Mouse (Mus musculus) CH12.LX (cell line): ENCODE results near the gene Slc22a14. TPM values are rescaled to one million over a fixed set of nuclear protein-coding genes. Genes with fewer than 3 reads are reported as not detected.

ENCODE experiments used
- DNase-seq: peaks from one replicate; pipeline ENCODE4 v3.0.0-alpha.2; 2013; ENCODE audit errors: extremely low read depth
- H3K27ac ChIP-seq: 2 replicates; pipeline ENCODE4 v1.5.1; 2012; ENCODE audit warnings: low read depth, mild to moderate bottlenecking, control low read depth, moderate library complexity; ENCODE audit not compliant: insufficient read depth
- H3K27me3 ChIP-seq: replicated peaks from 2 replicates; pipeline ENCODE3; 2012; ENCODE audit warnings: inconsistent platforms
- H3K36me3 ChIP-seq, 2 experiments: replicated peaks in 1 of 2; 2 replicates each; pipeline versions ENCODE3 to v1.6.1; 2012; ENCODE audit warnings: inconsistent platforms in 1 of 2, low read length in 1 of 2, mild to moderate bottlenecking in 1 of 2, mixed read lengths in 1 of 2, moderate library complexity in 1 of 2; ENCODE audit not compliant: control insufficient read depth in 1 of 2, insufficient read depth in 1 of 2
- H3K4me1 ChIP-seq, 2 experiments: 2 replicates each; pipeline ENCODE4 v1.6.1; 2012; ENCODE audit warnings: inconsistent platforms in 1 of 2, moderate library complexity in 1 of 2; ENCODE audit not compliant: insufficient read depth in 2 of 2, control insufficient read depth in 1 of 2
- H3K4me2 ChIP-seq: 2 replicates; pipeline ENCODE4 v1.6.1; 2012; ENCODE audit warnings: low read depth, mild to moderate bottlenecking, control low read depth; ENCODE audit not compliant: poor library complexity, insufficient read depth, severe bottlenecking
- H3K4me3 ChIP-seq, 3 experiments: fragments of 150-350 bp in 1 of 3; sonication (generic) in 1 of 3; replicated peaks in 1 of 3; 2 replicates each; pipeline versions ENCODE3 to v1.5.1; 2011 to 2012; ENCODE audit warnings: low read depth in 2 of 3, low read length in 2 of 3, mild to moderate bottlenecking in 2 of 3, moderate library complexity in 2 of 3, control low read depth in 1 of 3, improper control_type of control experiment in 1 of 3, inconsistent platforms in 1 of 3, mixed read lengths in 1 of 3; ENCODE audit not compliant: poor library complexity in 1 of 3
- H3K79me2 ChIP-seq: replicated peaks from 2 replicates; pipeline ENCODE4 v1.6.1; 2012; ENCODE audit warnings: mild to moderate bottlenecking, moderate library complexity; ENCODE audit not compliant: control insufficient read depth, poor library complexity, insufficient read depth, severe bottlenecking; ENCODE audit errors: extremely low read depth
- H3K9ac ChIP-seq: 2 replicates; pipeline ENCODE4 v1.6.1; 2012; ENCODE audit warnings: low read depth, mild to moderate bottlenecking, control low read depth, moderate library complexity; ENCODE audit not compliant: insufficient read depth
- H3K9me3 ChIP-seq: replicated peaks from 2 replicates; pipeline ENCODE3; 2012; ENCODE audit warnings: low read length, inconsistent platforms, mixed read lengths
- CTCF ChIP-seq, 2 experiments: IDR thresholded peaks in 1 of 2; conservative IDR thresholded peaks in 1 of 2; 2 replicates each; pipeline ENCODE4 v1.5.1; 2011 to 2012; ENCODE audit warnings: low read depth in 2 of 2, low read length in 2 of 2, improper control_type of control experiment in 1 of 2, inconsistent platforms in 1 of 2, mild to moderate bottlenecking in 1 of 2, moderate library complexity in 1 of 2
- EP300 ChIP-seq: IDR thresholded peaks from 2 replicates; pipeline ENCODE4 v1.6.1; 2011; ENCODE audit warnings: low read length, improper control_type of control experiment
- ETS1 ChIP-seq: conservative IDR thresholded peaks from 2 replicates; pipeline ENCODE4 v1.6.1; 2012; ENCODE audit warnings: low read depth, mild to moderate bottlenecking, inconsistent platforms, low read length, improper control_type of control experiment, moderate library complexity
- GABPA ChIP-seq: IDR thresholded peaks from 2 replicates; pipeline ENCODE4 v1.6.1; 2012; ENCODE audit warnings: low read depth, low read length, improper control_type of control experiment, inconsistent platforms; ENCODE audit not compliant: insufficient replicate concordance
- HCFC1 ChIP-seq: IDR thresholded peaks from 2 replicates; pipeline ENCODE4 v1.6.1; 2012; ENCODE audit warnings: low read depth, mild to moderate bottlenecking, inconsistent platforms, low read length, improper control_type of control experiment
- IRF4 ChIP-seq: IDR thresholded peaks from 2 replicates; pipeline ENCODE4 v1.6.1; 2014; ENCODE audit warnings: low read depth, mild to moderate bottlenecking, inconsistent platforms, low read length, improper control_type of control experiment
- JUN ChIP-seq: IDR thresholded peaks from 2 replicates; pipeline ENCODE4 v1.6.1; 2011; ENCODE audit warnings: low read depth, mild to moderate bottlenecking, low read length, improper control_type of control experiment, moderate library complexity; ENCODE audit not compliant: insufficient read depth
- JUND ChIP-seq: conservative IDR thresholded peaks from 2 replicates; pipeline ENCODE4 v1.6.1; 2011; ENCODE audit warnings: low read depth, low read length, improper control_type of control experiment
- MAFK ChIP-seq: IDR thresholded peaks from 2 replicates; pipeline ENCODE4 v1.6.1; 2011; ENCODE audit warnings: low read length, improper control_type of control experiment; ENCODE audit not compliant: insufficient replicate concordance
- MAX ChIP-seq: IDR thresholded peaks from 2 replicates; pipeline ENCODE4 v1.6.1; 2011; ENCODE audit warnings: low read length, improper control_type of control experiment
- MAZ ChIP-seq: IDR thresholded peaks from 2 replicates; pipeline ENCODE4 v1.6.1; 2012; ENCODE audit warnings: low read depth, mild to moderate bottlenecking, inconsistent platforms, low read length, improper control_type of control experiment, moderate library complexity
- MYC ChIP-seq: IDR thresholded peaks from 2 replicates; pipeline ENCODE4 v1.6.1; 2011; ENCODE audit warnings: low read depth, mild to moderate bottlenecking, improper control_type of control experiment, low read length
- NELFE ChIP-seq: IDR thresholded peaks from 2 replicates; pipeline ENCODE4 v1.6.1; 2011; ENCODE audit warnings: low read depth, low read length, improper control_type of control experiment
- SIN3A ChIP-seq: IDR thresholded peaks from 2 replicates; pipeline ENCODE4 v1.6.1; 2012; ENCODE audit warnings: low read length, improper control_type of control experiment, inconsistent platforms
- TBP ChIP-seq: conservative IDR thresholded peaks from 2 replicates; pipeline ENCODE4 v1.6.1; 2011; ENCODE audit warnings: low read depth, low read length, improper control_type of control experiment
- TCF12 ChIP-seq: IDR thresholded peaks from 2 replicates; pipeline ENCODE4 v1.6.1; 2014; ENCODE audit warnings: low read depth, mild to moderate bottlenecking, inconsistent platforms, low read length, improper control_type of control experiment
- UBTF ChIP-seq: IDR thresholded peaks from 2 replicates; pipeline ENCODE4 v1.6.1; 2012; ENCODE audit warnings: low read depth, mild to moderate bottlenecking, inconsistent platforms, low read length, improper control_type of control experiment, moderate library complexity
- USF2 ChIP-seq: conservative IDR thresholded peaks from 2 replicates; pipeline ENCODE4 v1.6.1; 2011; ENCODE audit warnings: low read depth, low read length, improper control_type of control experiment
- dilution Hi-C: fragments of 300-500 bp; cut with MboI; formaldehyde crosslinking; loops from 2 replicates; pipeline ENCODE4 v1.14.3; 2020; ENCODE audit warnings: low sequenced_read_pairs; ENCODE audit not compliant: extremely low pct_unique_long_range_greater_than_20kb, extremely low pct_ligation_motif_present
- in situ Hi-C: fragments of 300-500 bp; cut with MboI; formaldehyde crosslinking; loops from 3 replicates; pipeline ENCODE4 v1.14.3; 2019; ENCODE audit warnings: low sequenced_read_pairs, low pct_ligation_motif_present, low pct_unique_long_range_greater_than_20kb, mixed read lengths
- polyA plus RNA-seq: library from polyadenylated mRNA; unstranded; fragments of >175 nt; gene quantifications from 2 replicates; pipeline ENCODE4 v1.2.1, GENCODE M21; 2012; ENCODE audit warnings: low read depth; ENCODE audit not compliant: insufficient read length
- total RNA-seq, 2 experiments: library from RNA; depleted of rRNA; stranded (reverse); fragments of 300-350 nt in 1 of 2; fragments of >200 nt in 1 of 2; gene quantifications; 2 replicates each; pipeline ENCODE4 v1.2.3; 2012 to 2014

Slc22a14 gene
- total and polyA plus RNA-seq, 3 experiments, result not detected

GRCm38 (mm10) chr9:119260825-119261224 is 104.5 kb downstream of the Slc22a14 start:
- in situ Hi-C loops, result no loop called here
- Histone ChIP-seq H3K36me3 (peaks cover 17 to 52% of the 10 kb centered on the region in 2 experiments), H3K27ac (no peak overlapping the region), H3K4me3 (no peak overlapping the region), H3K79me2 (no peaks in the 10 kb centered on the region), H3K4me2 (no peak overlapping the region), H3K9me3 (no peaks in the 10 kb centered on the region), H3K9ac (no peak overlapping the region), H3K27me3 (no peaks in the 10 kb centered on the region), H3K4me1 (peaks cover 24 to 78% of the 10 kb centered on the region in 2 experiments)
- no peak for DNase-seq
- dilution Hi-C loops, result no loop called here
- TF ChIP-seq MAX (no peak), TCF12 (no peak), UBTF (no peak), GABPA (no peak), HCFC1 (no peak), TBP (no peak), USF2 (no peak), MAZ (no peak), NELFE (no peak), IRF4 (peak; percentile 59), EP300 (peak; percentile 44; the same call in 1 of the 2 replicates)

GRCm38 (mm10) chr9:119258785-119259184 is 106.6 kb downstream of the Slc22a14 start:
- in situ Hi-C loops (no loop called here), dilution Hi-C loops (no loop called here)
- Histone ChIP-seq H3K27me3 (no peaks in the 10 kb centered on the region), H3K79me2 (no peaks in the 10 kb centered on the region), H3K9me3 (no peaks in the 10 kb centered on the region), H3K4me3 (no peak overlapping the region), H3K4me2 (no peak overlapping the region), H3K36me3 (peaks cover 17 to 42% of the 10 kb centered on the region in 2 experiments), H3K4me1 (peaks cover 20 to 78% of the 10 kb centered on the region in 2 experiments), H3K9ac (no peak overlapping the region), H3K27ac (no peak overlapping the region)
- TF ChIP-seq SIN3A (no peak), MAFK (0 out of 2 replicates have a peak, but pooled peaks have one; percentile 60), IRF4 (peak; percentile 28; the same call in 1 of the 2 replicates), ETS1 (peak; percentile 74), MYC (no peak), TBP (no peak), JUN (peak; percentile 63), EP300 (peak; percentile 68; the same call in 1 of the 2 replicates), CTCF (conservative IDR thresholded peaks at IDR 0.05 in 1 of 2, IDR thresholded peaks at IDR 0.05 in 1 of 2; ENCODE audit: low read depth in 2 of 2, low read length in 2 of 2) (no peak), JUND (peak; percentile 79)
- peak; percentile 34 for DNase-seq
